Mouse (Mus musculus): ENCODE measurements around the gene Ostn.
"Not testable (repeated sequence)": the region's sequence is repeated elsewhere in the genome, so short reads cannot be mapped to it uniquely, and the experiment has no call there.

DNA sequence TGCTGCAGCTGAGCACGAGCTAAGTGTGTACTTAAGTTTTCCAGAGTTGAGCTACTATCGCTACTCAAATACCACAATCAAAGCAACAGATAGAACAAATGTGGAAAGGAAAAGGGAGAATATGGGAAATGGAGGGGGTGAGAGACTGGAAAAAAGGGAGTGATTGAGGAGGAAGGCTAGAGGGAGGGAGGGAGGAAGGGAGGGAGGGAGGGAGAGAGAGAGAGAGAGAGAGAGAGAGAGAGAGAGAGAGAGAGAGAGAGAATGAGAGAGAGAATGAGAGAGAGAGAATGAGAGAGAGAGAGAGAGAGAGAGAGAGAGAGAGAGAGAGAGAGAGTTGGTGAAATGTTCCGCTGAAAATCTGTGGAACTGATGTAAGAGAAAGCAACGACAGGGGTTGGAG, at the start of gene Ostn:
- not testable (repeated sequence) for TF ChIP-seq CTCF (IDR thresholded peaks at IDR 0.05; ENCODE audit: control insufficient read depth, insufficient read depth, insufficient read length); USF1 (IDR thresholded peaks at IDR 0.05; ENCODE audit: low read depth); MAX (IDR thresholded peaks at IDR 0.05); FOSL1 (IDR thresholded peaks at IDR 0.05; ENCODE audit: insufficient read depth, low read length, poor library complexity, severe bottlenecking)

Data from C2C12 (cell line).